Mouse (Mus musculus): ENCODE results near the gene Dpf1. TPM values are rescaled to one million over a fixed set of nuclear protein-coding genes. Genes with fewer than 3 reads are reported as not detected.

The Dpf1 gene
- polyA plus RNA-seq, 1 experiment from 2014 or later: 2.6 TPM

DNA sequence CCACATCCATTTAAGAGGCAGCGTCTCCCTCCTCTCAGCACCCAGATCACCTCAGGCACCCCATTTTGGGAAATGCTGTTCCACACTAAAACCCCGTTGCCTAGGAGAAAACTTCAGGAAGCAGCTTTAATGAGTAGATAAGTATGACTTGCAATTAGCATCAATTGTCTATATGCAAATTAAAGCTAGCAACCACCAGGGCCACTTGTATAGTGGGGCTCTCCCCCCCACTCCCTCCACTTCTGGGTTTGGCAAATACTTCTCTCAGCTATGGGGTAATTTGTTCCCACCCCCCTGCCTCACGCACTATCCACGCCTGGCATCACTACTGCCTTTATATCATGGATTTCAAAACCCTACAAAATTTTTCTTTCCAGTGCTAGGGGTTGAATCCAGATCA is 41.8 kb downstream of the Dpf1 start:
- H3K9me3 ChIP-seq (replicated peaks): no peaks in the 10 kb centered on the region
- no peak overlapping the region for H3K4me3 ChIP-seq
- ATAC-seq (replicated peaks; ENCODE audit: insufficient number of reproducible peaks, insufficient read depth, low FRiP score, low read depth): no peak
- no peaks in the 10 kb centered on the region for H3K4me1 ChIP-seq (replicated peaks)
- no peak overlapping the region for H3K9ac ChIP-seq
- no peak overlapping the region for H3K27ac ChIP-seq
- H3K27me3 ChIP-seq: no peaks in the 10 kb centered on the region
- no peaks in the 10 kb centered on the region for H3K36me3 ChIP-seq
- 80% methylated on average over 4 of the region's 4 CpGs for WGBS
- H3K4me2 ChIP-seq: no peak overlapping the region

DNA sequence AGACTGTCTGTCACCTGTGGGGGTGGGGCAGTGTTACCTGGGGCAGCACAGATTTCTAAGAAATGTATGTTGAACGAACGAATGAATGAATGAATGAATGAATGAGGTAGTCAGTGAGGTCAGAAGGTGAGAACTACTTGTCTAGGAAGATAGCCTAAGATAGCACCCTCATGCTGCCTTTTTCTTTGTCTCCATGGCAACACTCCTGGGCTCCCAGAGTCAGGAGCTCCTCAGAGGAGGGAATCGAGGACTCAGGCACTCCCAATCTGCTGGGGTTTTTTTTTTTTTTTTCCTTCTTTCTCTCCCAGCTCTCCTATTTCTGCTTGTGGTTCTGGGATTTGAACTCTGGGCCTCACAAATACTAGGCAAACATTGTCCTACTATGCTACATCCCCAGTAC is 42.5 kb downstream of the Dpf1 start:
- Histone ChIP-seq H3K27me3 (no peaks in the 10 kb centered on the region), H3K36me3 (no peaks in the 10 kb centered on the region), H3K4me2 (no peak overlapping the region), H3K9me3 (replicated peaks) (no peaks in the 10 kb centered on the region), H3K4me1 (replicated peaks) (no peaks in the 10 kb centered on the region), H3K4me3 (no peak overlapping the region), H3K27ac (no peak overlapping the region), H3K9ac (no peak overlapping the region)
- no peak for ATAC-seq (replicated peaks; ENCODE audit: insufficient number of reproducible peaks, insufficient read depth, low FRiP score, low read depth)
- 71% methylated on average over 3 of the region's 3 CpGs for WGBS

DNA sequence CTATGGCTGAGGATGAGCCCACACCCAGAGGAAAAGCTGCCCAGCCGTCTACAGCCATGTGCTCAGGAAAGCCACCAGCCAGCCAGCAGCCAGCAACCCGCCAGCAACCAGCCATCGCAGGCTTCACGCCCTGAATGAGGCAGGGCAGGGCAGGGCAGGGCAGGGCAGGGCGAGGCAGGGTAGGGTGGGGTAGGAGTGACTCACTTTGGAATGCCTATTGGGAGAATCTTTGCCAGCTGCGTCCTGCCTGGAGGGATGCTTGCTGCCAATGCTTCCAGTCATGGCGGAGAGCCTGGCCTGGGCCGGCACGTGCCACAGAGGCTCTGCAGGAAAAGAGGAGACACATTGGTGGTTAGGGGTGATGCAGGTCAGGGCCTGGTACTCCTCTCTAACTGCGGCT is 46.7 kb downstream of the Dpf1 start:
- Histone ChIP-seq H3K4me3 (no peak overlapping the region), H3K9me3 (replicated peaks) (no peaks in the 10 kb centered on the region), H3K9ac (no peak overlapping the region), H3K27me3 (no peaks in the 10 kb centered on the region), H3K4me1 (replicated peaks) (no peaks in the 10 kb centered on the region), H3K27ac (no peak overlapping the region), H3K4me2 (no peak overlapping the region), H3K36me3 (no peaks in the 10 kb centered on the region)
- WGBS: 86% methylated on average over 10 of the region's 10 CpGs
- ATAC-seq (replicated peaks; ENCODE audit: insufficient number of reproducible peaks, insufficient read depth, low FRiP score, low read depth): no peak

DNA sequence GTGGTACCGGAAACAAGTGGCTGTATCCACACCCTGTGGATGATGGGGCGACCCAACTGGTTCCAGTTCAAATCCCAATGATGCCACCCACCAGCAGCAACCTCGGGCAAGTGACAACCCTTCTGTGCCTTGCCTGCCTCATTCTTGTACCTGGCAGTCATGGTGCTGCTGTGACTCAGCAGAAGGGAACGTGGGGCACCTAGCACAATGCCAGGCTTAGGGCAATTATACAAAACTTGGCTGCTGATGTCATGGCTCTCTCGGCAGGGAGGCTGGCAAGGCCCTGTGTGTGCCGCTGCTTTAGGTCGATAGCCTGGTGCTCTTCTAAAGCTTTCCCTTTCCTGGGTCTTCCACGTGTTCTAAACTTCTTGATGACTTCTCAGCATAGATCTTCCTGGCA is 48.5 kb downstream of the Dpf1 start:
- Histone ChIP-seq H3K4me2 (no peak overlapping the region), H3K36me3 (no peaks in the 10 kb centered on the region), H3K27me3 (no peaks in the 10 kb centered on the region), H3K9ac (no peak overlapping the region), H3K4me3 (no peak overlapping the region), H3K27ac (no peak overlapping the region), H3K4me1 (replicated peaks) (no peaks in the 10 kb centered on the region), H3K9me3 (replicated peaks) (no peaks in the 10 kb centered on the region)
- no peak for ATAC-seq (replicated peaks; ENCODE audit: insufficient number of reproducible peaks, insufficient read depth, low FRiP score, low read depth)
- WGBS: 86% methylated on average over 8 of the region's 8 CpGs

DNA sequence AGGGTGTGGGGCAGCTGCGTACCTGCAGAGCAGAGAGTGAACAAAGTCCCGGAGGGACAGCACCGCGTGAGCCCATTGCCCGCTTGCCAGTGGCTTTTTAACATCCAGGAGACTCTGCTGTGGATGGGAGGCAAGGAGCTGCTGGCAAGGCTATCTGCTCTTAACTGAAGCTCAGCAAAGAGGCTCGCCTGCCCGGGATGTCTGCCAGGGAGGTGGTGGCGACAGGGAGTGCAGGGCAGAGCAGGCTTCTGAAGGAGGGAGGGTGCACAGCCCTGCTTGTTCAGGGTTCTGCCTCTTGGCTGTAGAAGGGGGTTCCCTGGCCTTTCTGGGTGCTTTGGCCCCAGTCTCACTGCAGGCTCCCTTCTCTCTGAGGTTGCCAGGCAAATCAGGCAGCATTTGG is 50.4 kb downstream of the Dpf1 start:
- 72% methylated on average over 8 of the region's 8 CpGs for WGBS
- H3K36me3 ChIP-seq: no peaks in the 10 kb centered on the region
- no peaks in the 10 kb centered on the region for H3K27me3 ChIP-seq

GRCm38 (mm10) chr7:29355406-29355805 is 51.7 kb downstream of the Dpf1 start:
- no peak for ATAC-seq (replicated peaks; ENCODE audit: insufficient number of reproducible peaks, insufficient read depth, low FRiP score, low read depth)
- Histone ChIP-seq H3K4me1 (replicated peaks) (no peaks in the 10 kb centered on the region), H3K27ac (no peak overlapping the region), H3K27me3 (no peaks in the 10 kb centered on the region), H3K36me3 (no peaks in the 10 kb centered on the region), H3K9ac (no peak overlapping the region), H3K4me3 (no peak overlapping the region), H3K4me2 (no peak overlapping the region), H3K9me3 (replicated peaks) (no peaks in the 10 kb centered on the region)
- 83% methylated on average over 8 of the region's 8 CpGs for WGBS

More for the DNA sequence above, 50.4 kb downstream of the Dpf1 start:
- no peak overlapping the region for H3K4me2 ChIP-seq
- H3K4me3 ChIP-seq: no peak overlapping the region
- no peaks in the 10 kb centered on the region for H3K9me3 ChIP-seq (replicated peaks)
- H3K4me1 ChIP-seq (replicated peaks): no peaks in the 10 kb centered on the region
- no peak for ATAC-seq (replicated peaks; ENCODE audit: insufficient number of reproducible peaks, insufficient read depth, low FRiP score, low read depth)
- H3K27ac ChIP-seq: no peak overlapping the region
- no peak overlapping the region for H3K9ac ChIP-seq

- WGBS: 94% methylated on average over 13 of the region's 13 CpGs
- H3K9ac ChIP-seq: no peak overlapping the region
- no peak overlapping the region for H3K4me3 ChIP-seq
- no peak overlapping the region for H3K4me2 ChIP-seq
- H3K27ac ChIP-seq: no peak overlapping the region
- no peaks in the 10 kb centered on the region for H3K36me3 ChIP-seq
- H3K9me3 ChIP-seq (replicated peaks): no peaks in the 10 kb centered on the region
- ATAC-seq (replicated peaks; ENCODE audit: insufficient number of reproducible peaks, insufficient read depth, low FRiP score, low read depth): no peak
- no peaks in the 10 kb centered on the region for H3K27me3 ChIP-seq
- no peaks in the 10 kb centered on the region for H3K4me1 ChIP-seq (replicated peaks)
These were observed 57.7 kb downstream of the Dpf1 start for GRCm38 (mm10) chr7:29361497-29361896.

- H3K4me1 ChIP-seq (replicated peaks): no peaks in the 10 kb centered on the region
- no peaks in the 10 kb centered on the region for H3K27me3 ChIP-seq
- H3K4me3 ChIP-seq: no peak overlapping the region
- no peak for ATAC-seq (replicated peaks; ENCODE audit: insufficient number of reproducible peaks, insufficient read depth, low FRiP score, low read depth)
- WGBS: 21% methylated on average over 4 of the region's 4 CpGs
- H3K9ac ChIP-seq: no peak overlapping the region
- no peaks in the 10 kb centered on the region for H3K36me3 ChIP-seq
- no peak overlapping the region for H3K27ac ChIP-seq
- H3K9me3 ChIP-seq (replicated peaks): no peaks in the 10 kb centered on the region
- H3K4me2 ChIP-seq: no peak overlapping the region
These were observed 60.3 kb downstream of the Dpf1 start for GRCm38 (mm10) chr7:29364052-29364451.

GRCm38 (mm10) chr7:29367166-29368003 is 63.6 kb downstream of the Dpf1 start:
- no peak overlapping the region for H3K9ac ChIP-seq
- ATAC-seq (replicated peaks; ENCODE audit: insufficient number of reproducible peaks, insufficient read depth, low FRiP score, low read depth): no peak
- H3K9me3 ChIP-seq (replicated peaks): no peaks in the 10 kb centered on the region
- H3K4me3 ChIP-seq: no peak overlapping the region
- no peak overlapping the region for H3K4me2 ChIP-seq
- H3K27ac ChIP-seq: no peak overlapping the region
- H3K4me1 ChIP-seq (replicated peaks): no peaks in the 10 kb centered on the region
- H3K27me3 ChIP-seq: no peaks in the 10 kb centered on the region
- WGBS: 75% methylated on average over 13 of the region's 13 CpGs
- H3K36me3 ChIP-seq: no peaks in the 10 kb centered on the region

Other genes with a start within 250 kb of the Dpf1 start
- 0.09 and 0.15 TPM in 2 replicates for gene Ryr1, start 178.8 kb upstream of the Dpf1 start, polyA plus RNA-seq (2015; fragmentation: Nextera tagmentation; extraction: Ambion mirVana)
- 0.39 and 0.90 TPM in 2 replicates for gene Rasgrp4, start 169.1 kb upstream of the Dpf1 start, polyA plus RNA-seq (2015; fragmentation: Nextera tagmentation; extraction: Ambion mirVana)
- gene Fam98c, start 147.7 kb upstream of the Dpf1 start, polyA plus RNA-seq (2015; fragmentation: Nextera tagmentation; extraction: Ambion mirVana): 15.6 and 19.9 TPM in 2 replicates
- 0.28 and 0.53 TPM in 2 replicates for gene Ggn, start 133.7 kb upstream of the Dpf1 start, polyA plus RNA-seq (2015; fragmentation: Nextera tagmentation; extraction: Ambion mirVana)
- gene Spred3, start 133.5 kb upstream of the Dpf1 start, polyA plus RNA-seq (2015; fragmentation: Nextera tagmentation; extraction: Ambion mirVana): 1.2 and 1.5 TPM in 2 replicates
- 204 and 207 TPM in 2 replicates for gene Psmd8, start 123.2 kb upstream of the Dpf1 start, polyA plus RNA-seq (2015; fragmentation: Nextera tagmentation; extraction: Ambion mirVana)
- 0.25 and 0.84 TPM in 2 replicates for gene Catsperg1, start 89.9 kb upstream of the Dpf1 start, polyA plus RNA-seq (2015; fragmentation: Nextera tagmentation; extraction: Ambion mirVana)
- 1.4 and 2.0 TPM in 2 replicates for gene Kcnk6, start 71.4 kb upstream of the Dpf1 start, polyA plus RNA-seq (2015; fragmentation: Nextera tagmentation; extraction: Ambion mirVana)
- gene Yif1b, start 65.6 kb upstream of the Dpf1 start, polyA plus RNA-seq (2015; fragmentation: Nextera tagmentation; extraction: Ambion mirVana): 98.2 and 107 TPM in 2 replicates
- gene 2200002D01Rik, start 55.5 kb upstream of the Dpf1 start, polyA plus RNA-seq (2015; fragmentation: Nextera tagmentation; extraction: Ambion mirVana): 6.3 and 7.1 TPM in 2 replicates
- gene Spint2, start 22.0 kb upstream of the Dpf1 start, polyA plus RNA-seq (2015; fragmentation: Nextera tagmentation; extraction: Ambion mirVana): 77.9 and 125 TPM in 2 replicates
- gene Ppp1r14a, start 14.6 kb upstream of the Dpf1 start, polyA plus RNA-seq (2015; fragmentation: Nextera tagmentation; extraction: Ambion mirVana): 17.0 and 20.8 TPM in 2 replicates
- gene Sipa1l3, start 214.7 kb downstream of the Dpf1 start, polyA plus RNA-seq (2015; fragmentation: Nextera tagmentation; extraction: Ambion mirVana): 2.2 and 7.3 TPM in 2 replicates